Mouse (Mus musculus): ENCODE data around the gene Grm2.

DNA sequence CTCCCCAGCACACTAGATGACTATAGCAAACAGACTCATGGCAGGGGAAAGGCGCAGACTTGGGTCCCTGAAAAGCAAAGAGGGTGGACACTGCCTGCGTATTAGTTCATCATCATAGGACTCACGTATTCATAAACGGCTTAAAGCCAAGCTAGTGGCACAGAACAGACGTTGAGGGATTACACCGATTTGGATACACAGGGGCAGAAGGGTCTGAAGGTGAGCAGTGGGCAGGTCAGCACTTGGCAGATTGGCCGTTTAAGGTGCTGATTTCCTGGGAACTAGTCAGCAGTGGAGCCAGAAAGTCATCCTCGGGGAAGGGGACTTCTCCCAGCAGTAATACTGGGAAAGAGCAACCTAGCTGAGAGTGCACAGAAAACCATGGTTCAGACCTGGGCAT is 33.0 kb upstream of the Grm2 start:
- no peak for TF ChIP-seq CTCF (IDR thresholded peaks at IDR 0.05; ENCODE audit: low read depth, low read length)
- TF ChIP-seq POLR2A (IDR thresholded peaks at IDR 0.05; ENCODE audit: borderline replicate concordance, low read depth, low read length), result no peak
